Mouse (Mus musculus) mouse trophoblast stem cell (cell line): ENCODE measurements at regions not wholly inside any gene's neighbourhood (a gene's known extent, or its start where the extent isn't known, plus 50 kb on each side); places are given as distances from the start of the nearest gene placed in this dataset.

Source experiments
- in situ Hi-C, 2 experiments: fragments of 300-500 bp; cut with MseI, MboI; formaldehyde crosslinking; loops; 2 replicates in 1 of 2; 3 replicates in 1 of 2; pipeline ENCODE4 v1.15.1; 2025

GRCm38 (mm10) chr11:23169742-23170428 lies 86.0 kb upstream of the Xpo1 start:
- in situ Hi-C loops, result no loop called here

- in situ Hi-C loops, result no loop called here
Measured at GRCm38 (mm10) chr11:23170813-23171212, 85.0 kb upstream of the Xpo1 start.

GRCm38 (mm10) chr11:23171760-23172159 lies 84.1 kb upstream of the Xpo1 start:
- in situ Hi-C loops, result no loop called here

- in situ Hi-C loops, result no loop called here
Measured at GRCm38 (mm10) chr11:23181647-23182046, 74.2 kb upstream of the Xpo1 start.

GRCm38 (mm10) chr11:23185211-23185610 lies 70.6 kb upstream of the Xpo1 start:
- in situ Hi-C loops, result no loop called here

GRCm38 (mm10) chr11:23201701-23202449 lies 54.0 kb upstream of the Xpo1 start:
- in situ Hi-C loops, result no loop called here

GRCm38 (mm10) chr11:23203566-23203965 lies 52.3 kb upstream of the Xpo1 start:
- in situ Hi-C loops, result no loop called here

- in situ Hi-C loops, result no loop called here
Measured at GRCm38 (mm10) chr11:23204041-23204440, 51.8 kb upstream of the Xpo1 start.
